Mouse (Mus musculus): ENCODE results near the gene Smarca2. TPM values are rescaled to one million over a fixed set of nuclear protein-coding genes. Genes with fewer than 3 reads are reported as not detected.

Smarca2 gene
- total and polyA plus RNA-seq, 2 experiments: 23.9 to 79.7 TPM

GRCm38 (mm10) chr19:26579645-26580044, 25.2 kb upstream of the Smarca2 start:
- 25% methylated on average over 5 of the region's 5 CpGs for WGBS
- H3K36me3 ChIP-seq (ENCODE audit: control insufficient read depth, insufficient read depth, low read length): no peaks in the 10 kb centered on the region
- TF ChIP-seq CTCF (IDR thresholded peaks at IDR 0.05; ENCODE audit: low read depth, low read length) (no peak), POLR2A (IDR thresholded peaks at IDR 0.05; ENCODE audit: extremely low read depth, insufficient read depth, low read length) (no peak)
- no peak overlapping the region for H3K4me3 ChIP-seq (ENCODE audit: insufficient read depth, low read depth, low read length)
- H3K27me3 ChIP-seq (ENCODE audit: control insufficient read depth, insufficient read depth, low read length): no peaks in the 10 kb centered on the region
- H3K27ac ChIP-seq (replicated peaks; ENCODE audit: insufficient read depth, low read depth, low read length): peak overlapping the region; percentile 89
- peaks cover 5% of the 10 kb centered on the region; the same call in 1 of the 2 replicates for H3K4me1 ChIP-seq (ENCODE audit: control insufficient read depth, insufficient read depth, low read length)
- peak; percentile 86 for DNase-seq (ENCODE audit: extremely low read depth, low read depth, low spot score)
- H3K79me2 ChIP-seq (ENCODE audit: control insufficient read depth, insufficient read depth, low read length): no peaks in the 10 kb centered on the region
- no peak overlapping the region for H3K9ac ChIP-seq (ENCODE audit: low read depth, low read length)

DNA sequence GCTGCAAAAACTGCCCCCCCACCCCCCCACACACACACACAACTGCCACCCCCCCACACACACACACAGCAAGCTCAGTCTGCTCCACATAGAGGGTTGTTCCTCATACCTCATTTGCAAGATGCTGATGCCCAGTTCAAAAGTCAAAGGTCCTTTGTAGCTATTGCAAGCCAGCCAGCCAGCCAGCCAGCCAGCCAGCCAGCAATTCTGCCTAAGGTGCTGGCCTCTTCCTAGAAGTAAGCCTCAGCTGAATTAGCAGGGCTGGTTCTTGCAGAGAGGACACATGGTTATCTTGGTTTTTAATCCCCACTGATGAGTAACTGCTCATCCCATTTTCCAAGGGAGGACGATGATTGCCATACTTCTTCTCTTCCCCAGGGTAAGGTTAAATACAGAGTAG, 24.8 kb upstream of the Smarca2 start:
- 18% methylated on average over 1 of the region's 1 CpGs for WGBS
- Histone ChIP-seq H3K4me3 (ENCODE audit: insufficient read depth, low read depth, low read length) (no peak overlapping the region), H3K27me3 (ENCODE audit: control insufficient read depth, insufficient read depth, low read length) (no peaks in the 10 kb centered on the region), H3K27ac (replicated peaks; ENCODE audit: insufficient read depth, low read depth, low read length) (peak overlapping the region; percentile 89; the same call in 1 of the 2 replicates), H3K4me1 (ENCODE audit: control insufficient read depth, insufficient read depth, low read length) (peaks cover 5% of the 10 kb centered on the region; the same call in 1 of the 2 replicates), H3K79me2 (ENCODE audit: control insufficient read depth, insufficient read depth, low read length) (no peaks in the 10 kb centered on the region), H3K36me3 (ENCODE audit: control insufficient read depth, insufficient read depth, low read length) (no peaks in the 10 kb centered on the region), H3K9ac (ENCODE audit: low read depth, low read length) (no peak overlapping the region)
- TF ChIP-seq POLR2A (IDR thresholded peaks at IDR 0.05; ENCODE audit: extremely low read depth, insufficient read depth, low read length): no peak
- DNase-seq (ENCODE audit: extremely low read depth, low read depth, low spot score): peak; percentile 89

DNA sequence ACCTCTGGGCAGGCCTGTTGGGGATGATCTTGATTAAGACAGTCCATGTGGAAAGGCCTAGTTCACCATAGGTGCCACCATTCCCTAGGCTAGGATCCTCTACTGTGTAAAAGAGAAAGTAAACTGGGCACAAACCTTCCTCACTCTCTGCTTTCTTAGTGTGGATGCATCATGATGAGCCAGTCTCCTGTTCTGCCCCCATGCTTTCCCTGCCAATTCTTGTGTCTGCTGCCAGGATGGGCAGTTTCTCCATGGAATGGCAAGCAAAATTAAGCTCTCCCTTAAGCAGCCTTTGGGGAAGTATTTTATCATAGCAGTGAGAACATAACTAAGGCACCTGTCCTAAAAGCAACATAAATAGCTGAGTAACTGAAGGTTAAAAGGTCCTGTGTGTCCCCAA, 10.2 kb upstream of the Smarca2 start:
- H3K9ac ChIP-seq (ENCODE audit: low read depth, low read length): no peak overlapping the region
- H3K4me1 ChIP-seq (ENCODE audit: control insufficient read depth, insufficient read depth, low read length): no peaks in the 10 kb centered on the region
- H3K27ac ChIP-seq (replicated peaks; ENCODE audit: insufficient read depth, low read depth, low read length): no peak overlapping the region
- no peak for DNase-seq (ENCODE audit: extremely low read depth, low read depth, low spot score)
- no peak overlapping the region for H3K4me3 ChIP-seq (ENCODE audit: insufficient read depth, low read depth, low read length)
- TF ChIP-seq CTCF (IDR thresholded peaks at IDR 0.05; ENCODE audit: low read depth, low read length) (no peak), POLR2A (IDR thresholded peaks at IDR 0.05; ENCODE audit: extremely low read depth, insufficient read depth, low read length) (no peak)
- H3K36me3 ChIP-seq (ENCODE audit: control insufficient read depth, insufficient read depth, low read length): no peaks in the 10 kb centered on the region
- no peaks in the 10 kb centered on the region for H3K79me2 ChIP-seq (ENCODE audit: control insufficient read depth, insufficient read depth, low read length)
- no peaks in the 10 kb centered on the region for H3K27me3 ChIP-seq (ENCODE audit: control insufficient read depth, insufficient read depth, low read length)

DNA sequence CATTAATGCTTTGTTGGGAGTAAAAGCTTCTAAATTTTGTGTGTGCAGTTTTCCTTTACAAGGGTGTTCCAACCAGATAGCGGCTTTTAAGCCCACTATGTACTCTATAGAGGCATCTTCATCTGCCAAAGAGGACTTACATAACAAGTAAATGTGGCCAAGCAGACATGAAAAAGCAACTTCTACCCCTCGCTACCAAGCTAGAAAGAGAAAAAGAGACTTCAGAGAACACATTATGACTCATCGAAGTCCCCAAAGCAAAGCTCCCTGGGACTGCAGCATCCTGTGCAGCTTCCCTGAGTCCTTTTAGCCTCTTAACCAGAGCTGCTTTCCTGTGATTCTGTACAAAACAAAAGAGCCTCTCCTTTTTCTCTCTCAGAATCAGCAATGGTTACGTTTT, 3.4 kb upstream of the Smarca2 start:
- H3K4me1 ChIP-seq (ENCODE audit: control insufficient read depth, insufficient read depth, low read length): peaks cover 2% of the 10 kb centered on the region; the same call in 1 of the 2 replicates
- no peak for TF ChIP-seq POLR2A (IDR thresholded peaks at IDR 0.05; ENCODE audit: extremely low read depth, insufficient read depth, low read length)
- no peak for TF ChIP-seq CTCF (IDR thresholded peaks at IDR 0.05; ENCODE audit: low read depth, low read length)

DNA sequence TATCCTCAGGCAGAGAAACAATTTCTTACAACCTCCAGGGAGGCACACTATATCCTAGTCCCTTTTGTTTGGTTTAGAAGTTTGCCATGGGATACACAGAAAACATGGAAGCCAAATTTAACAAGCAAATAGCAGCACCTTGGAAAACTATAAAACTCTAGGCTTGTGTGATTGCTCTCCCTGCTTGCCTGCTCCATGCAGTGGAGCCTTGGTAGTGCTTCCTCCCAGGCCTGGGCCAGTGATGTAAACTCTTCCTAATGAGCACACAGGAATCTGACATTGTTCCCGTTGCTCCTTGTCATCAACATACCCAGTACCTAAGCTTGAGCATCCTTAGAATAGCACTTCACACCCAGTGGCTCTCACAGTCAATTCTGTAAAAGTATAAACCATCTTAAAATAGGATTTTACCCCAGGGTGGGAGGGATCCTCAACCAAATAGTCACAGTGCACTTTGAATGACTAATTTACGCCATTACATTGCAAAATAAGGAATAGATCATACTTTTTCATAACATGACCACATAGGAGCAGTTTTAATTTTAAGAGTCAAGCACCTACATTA, 1.5 kb upstream of the Smarca2 start:
- Histone ChIP-seq H3K4me3 (ENCODE audit: insufficient read depth, low read depth, low read length) (no peak overlapping the region), H3K27ac (replicated peaks; ENCODE audit: insufficient read depth, low read depth, low read length) (no peak overlapping the region), H3K27me3 (ENCODE audit: control insufficient read depth, insufficient read depth, low read length) (no peaks in the 10 kb centered on the region), H3K79me2 (ENCODE audit: control insufficient read depth, insufficient read depth, low read length) (peaks cover 2% of the 10 kb centered on the region; the same call in 1 of the 2 replicates), H3K36me3 (ENCODE audit: control insufficient read depth, insufficient read depth, low read length) (no peaks in the 10 kb centered on the region), H3K4me1 (ENCODE audit: control insufficient read depth, insufficient read depth, low read length) (peaks cover 4% of the 10 kb centered on the region), H3K9ac (ENCODE audit: low read depth, low read length) (no peak overlapping the region)
- TF ChIP-seq CTCF (IDR thresholded peaks at IDR 0.05; ENCODE audit: low read depth, low read length): no peak
- no peak for TF ChIP-seq POLR2A (IDR thresholded peaks at IDR 0.05; ENCODE audit: extremely low read depth, insufficient read depth, low read length)
- WGBS: 81% methylated on average over 2 of the region's 2 CpGs
- no peak for DNase-seq (ENCODE audit: extremely low read depth, low read depth, low spot score)

More for the DNA sequence above, 3.4 kb upstream of the Smarca2 start:
- H3K79me2 ChIP-seq (ENCODE audit: control insufficient read depth, insufficient read depth, low read length): no peaks in the 10 kb centered on the region; the same call in 1 of the 2 replicates
- no peaks in the 10 kb centered on the region for H3K27me3 ChIP-seq (ENCODE audit: control insufficient read depth, insufficient read depth, low read length)
- no peak overlapping the region for H3K27ac ChIP-seq (replicated peaks; ENCODE audit: insufficient read depth, low read depth, low read length)
- 78% methylated on average over 4 of the region's 4 CpGs for WGBS
- H3K36me3 ChIP-seq (ENCODE audit: control insufficient read depth, insufficient read depth, low read length): no peaks in the 10 kb centered on the region
- DNase-seq (ENCODE audit: extremely low read depth, low read depth, low spot score): no peak
- H3K4me3 ChIP-seq (ENCODE audit: insufficient read depth, low read depth, low read length): no peak overlapping the region
- H3K9ac ChIP-seq (ENCODE audit: low read depth, low read length): no peak overlapping the region
